Mouse (Mus musculus): ENCODE data around the gene Atp2a2.

Atp2a2 gene

GRCm38 (mm10) chr5:122411892-122412291 is 90.1 kb downstream of the Atp2a2 start:
- no peak for DNase-seq (ENCODE audit: low spot score in 2 of 2)

- no peak for DNase-seq (ENCODE audit: low spot score in 2 of 2)
These were observed 92.1 kb downstream of the Atp2a2 start for GRCm38 (mm10) chr5:122409692-122410645.

GRCm38 (mm10) chr5:122405537-122405936 is 96.5 kb downstream of the Atp2a2 start:
- DNase-seq (ENCODE audit: low spot score in 2 of 2): no peak

Data from frontal cortex, postnatal 14 days (tissue).